Mouse (Mus musculus): ENCODE data around the gene Dnajc30. TPM values are rescaled to one million over a fixed set of nuclear protein-coding genes. Genes with fewer than 3 reads are reported as not detected.
A peak's percentile ranks its signal among the peaks of the same experiment; 100 is the strongest.
"Not testable (repeated sequence)": the region's sequence is repeated elsewhere in the genome, so short reads cannot be mapped to it uniquely, and the experiment has no call there.

Dnajc30 gene
- polyA plus RNA-seq, 1 experiment from 2014 or later, result 31.9 TPM

GRCm38 (mm10) chr5:135064909-135065446, 976 bp downstream of the Dnajc30 start, which contains the start of gene Bud23:
Bud23 (minus strand) TSS chr5:135064959.
- Histone ChIP-seq H3K4me2 (replicated peaks) (peak within 1 kb of the TSS; percentile 93), H3K4me3 (peak within 1 kb of the TSS; percentile 94), H3K4me1 (0 out of 2 replicates have a peak, but pooled peaks cover 11% of the 10 kb centered on the region), H3K36me3 (peaks cover 47% of the 10 kb centered on the region), H3K9ac (peak within 1 kb of the TSS; percentile 79), H3K27ac (peak within 1 kb of the TSS; percentile 60; the same call in 1 of the 2 replicates)
- H3K9me3 ChIP-seq; ATAC-seq (ENCODE audit: insufficient number of reproducible peaks, insufficient read depth, low FRiP score, low TSS enrichment); H3K27me3 ChIP-seq: not testable (repeated sequence)
- WGBS, result 80% methylated on average over 9 of the region's 9 CpGs

- H3K4me2 ChIP-seq (replicated peaks), result no peak overlapping the region
- 0 out of 2 replicates have a peak, but pooled peaks cover 7% of the 10 kb centered on the region for H3K9me3 ChIP-seq
- no peak for ATAC-seq (ENCODE audit: insufficient number of reproducible peaks, insufficient read depth, low FRiP score, low TSS enrichment)
- no peak overlapping the region for H3K9ac ChIP-seq
- WGBS, result 89% methylated on average over 3 of the region's 3 CpGs
- H3K36me3 ChIP-seq, result peaks cover 36% of the 10 kb centered on the region
- H3K4me3 ChIP-seq, result no peak overlapping the region
- 0 out of 2 replicates have a peak, but pooled peaks cover 11% of the 10 kb centered on the region for H3K4me1 ChIP-seq
- H3K27ac ChIP-seq, result no peak overlapping the region
- no peaks in the 10 kb centered on the region for H3K27me3 ChIP-seq
Measured at GRCm38 (mm10) chr5:135066008-135066407, 2.0 kb downstream of the Dnajc30 start.

- H3K9me3 ChIP-seq, result 0 out of 2 replicates have a peak, but pooled peaks cover 7% of the 10 kb centered on the region
- H3K36me3 ChIP-seq, result peaks cover 53% of the 10 kb centered on the region
- H3K9ac ChIP-seq, result no peak overlapping the region
- H3K4me3 ChIP-seq, result no peak overlapping the region
- no peak overlapping the region for H3K4me2 ChIP-seq (replicated peaks)
- no peaks in the 10 kb centered on the region for H3K27me3 ChIP-seq
- no peak for ATAC-seq (ENCODE audit: insufficient number of reproducible peaks, insufficient read depth, low FRiP score, low TSS enrichment)
- peaks cover 20% of the 10 kb centered on the region for H3K4me1 ChIP-seq
- 92% methylated on average over 3 of the region's 3 CpGs for WGBS
- no peak overlapping the region for H3K27ac ChIP-seq
Measured at GRCm38 (mm10) chr5:135070448-135070847, 6.4 kb downstream of the Dnajc30 start.

- H3K4me2 ChIP-seq (replicated peaks), result no peak overlapping the region
- 91% methylated on average over 2 of the region's 2 CpGs for WGBS
- H3K4me1 ChIP-seq, result peaks cover 22% of the 10 kb centered on the region
- no peak overlapping the region for H3K9ac ChIP-seq
- H3K4me3 ChIP-seq, result no peak overlapping the region
- no peaks in the 10 kb centered on the region for H3K27me3 ChIP-seq
- peaks cover 46% of the 10 kb centered on the region for H3K36me3 ChIP-seq
- H3K27ac ChIP-seq, result no peak overlapping the region
- no peak for ATAC-seq (ENCODE audit: insufficient number of reproducible peaks, insufficient read depth, low FRiP score, low TSS enrichment)
- 0 out of 2 replicates have a peak, but pooled peaks cover 7% of the 10 kb centered on the region for H3K9me3 ChIP-seq
Measured at GRCm38 (mm10) chr5:135072061-135072460, 8.1 kb downstream of the Dnajc30 start.

GRCm38 (mm10) chr5:135072720-135073119, 8.7 kb downstream of the Dnajc30 start:
- H3K27me3 ChIP-seq, result no peaks in the 10 kb centered on the region
- no peak for ATAC-seq (ENCODE audit: insufficient number of reproducible peaks, insufficient read depth, low FRiP score, low TSS enrichment)
- 57% methylated on average over 6 of the region's 6 CpGs for WGBS
- H3K4me2 ChIP-seq (replicated peaks), result no peak overlapping the region
- H3K27ac ChIP-seq, result no peak overlapping the region
- no peak overlapping the region for H3K4me3 ChIP-seq
- 0 out of 2 replicates have a peak, but pooled peaks cover 7% of the 10 kb centered on the region for H3K9me3 ChIP-seq
- H3K4me1 ChIP-seq, result peaks cover 22% of the 10 kb centered on the region
- peaks cover 39% of the 10 kb centered on the region for H3K36me3 ChIP-seq
- no peak overlapping the region for H3K9ac ChIP-seq

- Histone ChIP-seq H3K9me3 (0 out of 2 replicates have a peak, but pooled peaks cover under 1% of the 10 kb centered on the region), H3K9ac (peak overlapping the region; percentile 34), H3K27me3 (no peaks in the 10 kb centered on the region), H3K4me2 (replicated peaks) (peak overlapping the region; percentile 27; the same call in 1 of the 2 replicates), H3K4me1 (peaks cover 25% of the 10 kb centered on the region), H3K27ac (peak overlapping the region; percentile 37; the same call in 1 of the 2 replicates), H3K4me3 (no peak overlapping the region), H3K36me3 (peaks cover 31% of the 10 kb centered on the region)
- 24% methylated on average over 26 of the region's 26 CpGs for WGBS
- no peak for ATAC-seq (ENCODE audit: insufficient number of reproducible peaks, insufficient read depth, low FRiP score, low TSS enrichment)
Measured at GRCm38 (mm10) chr5:135073349-135074150, 9.5 kb downstream of the Dnajc30 start.

- Histone ChIP-seq H3K4me2 (replicated peaks) (no peak overlapping the region), H3K36me3 (peaks cover 31% of the 10 kb centered on the region)
- 66% methylated on average over 4 of the region's 4 CpGs for WGBS
Measured at GRCm38 (mm10) chr5:135075655-135076054, 11.7 kb downstream of the Dnajc30 start.

GRCm38 (mm10) chr5:135076368-135076767, 12.4 kb downstream of the Dnajc30 start:
- Histone ChIP-seq H3K4me1 (peaks cover 26% of the 10 kb centered on the region), H3K4me3 (peak overlapping the region; percentile 96), H3K27me3 (no peaks in the 10 kb centered on the region), H3K4me2 (replicated peaks) (peak overlapping the region; percentile 53), H3K9ac (peak overlapping the region; percentile 99; the same call in 1 of the 2 replicates), H3K27ac (no peak overlapping the region), H3K36me3 (peaks cover 31% of the 10 kb centered on the region), H3K9me3 (no peaks in the 10 kb centered on the region)
- no peak for ATAC-seq (ENCODE audit: insufficient number of reproducible peaks, insufficient read depth, low FRiP score, low TSS enrichment)
- WGBS, result 85% methylated on average over 14 of the region's 14 CpGs

More at GRCm38 (mm10) chr5:135075655-135076054, 11.7 kb downstream of the Dnajc30 start:
- H3K9ac ChIP-seq, result no peak overlapping the region
- H3K9me3 ChIP-seq, result no peaks in the 10 kb centered on the region
- no peak overlapping the region for H3K4me3 ChIP-seq
- no peaks in the 10 kb centered on the region for H3K27me3 ChIP-seq
- peaks cover 26% of the 10 kb centered on the region for H3K4me1 ChIP-seq
- no peak for ATAC-seq (ENCODE audit: insufficient number of reproducible peaks, insufficient read depth, low FRiP score, low TSS enrichment)
- H3K27ac ChIP-seq, result no peak overlapping the region

GRCm38 (mm10) chr5:135076931-135077505, 13.0 kb downstream of the Dnajc30 start:
- peak overlapping the region; percentile 99 for H3K9ac ChIP-seq
- H3K36me3 ChIP-seq, result peaks cover 31% of the 10 kb centered on the region
- H3K4me1 ChIP-seq, result peaks cover 26% of the 10 kb centered on the region
- H3K27ac ChIP-seq, result peak overlapping the region; percentile 90
- 18% methylated on average over 14 of the region's 14 CpGs for WGBS
- peak overlapping the region; percentile 53 for H3K4me2 ChIP-seq (replicated peaks)
- H3K27me3 ChIP-seq, result no peaks in the 10 kb centered on the region
- ATAC-seq (ENCODE audit: insufficient number of reproducible peaks, insufficient read depth, low FRiP score, low TSS enrichment), result peak; percentile 64; the same call in 1 of the 2 replicates
- peak overlapping the region; percentile 96 for H3K4me3 ChIP-seq
- no peaks in the 10 kb centered on the region for H3K9me3 ChIP-seq

- peak within 1 kb of the TSS; percentile 96 for H3K4me3 ChIP-seq
- under 1% methylated on average over 70 of the region's 83 CpGs for WGBS
- peak within 1 kb of the TSS; percentile 53 for H3K4me2 ChIP-seq (replicated peaks)
- peak within 1 kb of the TSS; percentile 90 for H3K27ac ChIP-seq
- H3K4me1 ChIP-seq, result peaks cover 26% of the 10 kb centered on the region
- peak within 1 kb of the TSS; percentile 99 for H3K9ac ChIP-seq
- H3K36me3 ChIP-seq, result peaks cover 23% of the 10 kb centered on the region
- H3K9me3 ChIP-seq, result no peaks in the 10 kb centered on the region
- ATAC-seq (ENCODE audit: insufficient number of reproducible peaks, insufficient read depth, low FRiP score, low TSS enrichment), result peak; percentile 75
- no peaks in the 10 kb centered on the region for H3K27me3 ChIP-seq
Measured at GRCm38 (mm10) chr5:135077564-135078481, 13.8 kb downstream of the Dnajc30 start, which contains the start of gene Vps37d. Vps37d (minus strand) TSS chr5:135078266.

GRCm38 (mm10) chr5:135078482-135078810, 14.4 kb downstream of the Dnajc30 start:
- Histone ChIP-seq H3K27me3 (no peaks in the 10 kb centered on the region), H3K4me3 (peak overlapping the region; percentile 96), H3K9ac (no peak overlapping the region), H3K27ac (no peak overlapping the region), H3K4me1 (peaks cover 20% of the 10 kb centered on the region), H3K36me3 (peaks cover 18% of the 10 kb centered on the region; the same call in 1 of the 2 replicates), H3K4me2 (replicated peaks) (peak overlapping the region; percentile 53), H3K9me3 (no peaks in the 10 kb centered on the region)
- ATAC-seq (ENCODE audit: insufficient number of reproducible peaks, insufficient read depth, low FRiP score, low TSS enrichment), result no peak
- WGBS, result 2% methylated on average over 11 of the region's 11 CpGs
